Mouse (Mus musculus): ENCODE measurements at regions not wholly inside any gene's neighbourhood (a gene's known extent, or its start where the extent isn't known, plus 50 kb on each side); places are given as distances from the start of the nearest gene placed in this dataset.

DNA sequence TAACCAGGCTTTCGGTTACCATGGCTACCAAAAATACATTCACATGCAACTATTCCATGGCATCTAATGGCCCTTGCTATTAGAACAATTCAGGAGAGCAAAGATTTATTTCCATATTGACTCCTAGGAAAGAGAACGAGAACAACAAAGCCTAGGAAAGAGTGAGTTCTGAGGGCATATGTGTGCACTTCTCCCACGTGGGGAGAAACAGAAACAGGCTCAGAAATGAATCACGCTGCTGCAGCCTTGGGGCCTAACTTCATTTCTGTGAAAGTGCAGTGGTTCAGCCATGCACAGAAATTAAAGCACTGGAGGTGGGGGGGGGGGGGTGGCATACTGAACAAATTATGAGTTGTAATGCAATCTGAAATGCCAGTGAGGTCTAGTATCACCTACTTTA, 55.2 kb upstream of the Kcnmb2 start:
- TF ChIP-seq CTCF (IDR thresholded peaks at IDR 0.05; ENCODE audit: extremely low read depth, insufficient read depth, low read length) (no peak), POLR2A (IDR thresholded peaks at IDR 0.05; ENCODE audit: extremely low read depth, insufficient read depth, low read length) (no peak)

Data from cortical plate, adult 2 months (tissue).